Mouse (Mus musculus): ENCODE measurements around the gene Ift81.

DNA sequence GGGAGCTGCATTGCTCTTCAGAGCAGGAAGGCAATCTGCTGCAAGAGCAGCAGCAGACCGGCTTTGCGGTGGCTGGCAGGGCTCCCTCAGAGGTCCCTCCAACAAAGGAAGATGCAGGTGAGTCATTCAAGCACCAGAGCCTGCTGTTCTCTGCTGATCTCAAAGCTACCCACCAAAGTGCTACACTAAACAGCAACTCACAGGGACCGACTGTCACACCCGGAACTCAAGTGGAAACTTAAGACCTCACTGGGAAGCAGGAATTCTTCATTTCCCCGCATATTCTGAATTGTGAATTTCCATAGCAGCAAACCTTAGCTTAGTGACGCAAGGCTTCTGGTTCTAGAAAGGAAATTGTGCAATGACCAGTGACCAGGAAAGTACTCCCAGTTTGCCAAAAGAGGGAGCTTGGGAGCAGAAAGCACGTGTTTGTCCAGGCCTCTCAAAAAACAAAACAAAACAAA lies 67.0 kb downstream of the Ift81 start:
- TF ChIP-seq CTCF (IDR thresholded peaks at IDR 0.05; ENCODE audit: low read depth): peak; percentile 69
- peak; percentile 46; the same call in 1 of the 2 replicates for TF ChIP-seq EP300 (IDR thresholded peaks at IDR 0.05; ENCODE audit: low read depth)
